9 mouse cellular contexts compared by ENCODE assay signal in genomic region chr15:80289436-80289835, GRCm38 (mm10). TPM values are rescaled to one million over a fixed set of nuclear protein-coding genes. Genes with fewer than 3 reads are reported as not detected.
DNase-seq lines count a peak whose midpoint lies in the region; TF ChIP-seq lines count a peak whose summit lies in the region.
"Had no signal": no experiment of that assay in that cellular context is flagged by ENCODE, and none has a peak within 500 bp of the region (broad histone marks: within the 10 kb centered on the region; RNA-seq: fewer than 3 reads in every experiment).

No protein-coding gene starts in this region.

- peak; percentile 74 to 85 for DNase-seq in CD8-positive naive resting alpha-beta T cell, adult 2 months (ENCODE audit: low read depth in 2 of 2, low spot score in 2 of 2)
- peak; percentile 61 to 89 for DNase-seq in adrenal gland, adult (ENCODE audit: inconsistent age in 2 of 2, low spot score in 1 of 2)
- peak; percentile 73 for DNase-seq in embryo, embryonic 10 days (ENCODE audit: low spot score)
- peak; percentile 30 for DNase-seq in heart, adult 8-10 months (ENCODE audit: low spot score)
- peak; percentile 77 for DNase-seq in layer of hippocampus, adult 11-12 months (ENCODE audit: low spot score)
- peak; percentile 58 for DNase-seq in lung, adult 2 months
- peak; percentile 23 for DNase-seq in retina, adult 2 months (ENCODE audit: low read depth, low spot score)
- peak; percentile 73 to 87 for DNase-seq in thymus, postnatal 10 days (ENCODE audit: low spot score in 2 of 2)

- no peak overlapping the region for H3K4me3 ChIP-seq in lung, adult 2 months (replicated peaks; ENCODE audit: extremely low read depth, low read depth, low read length)
- H3K4me3 ChIP-seq: limb, embryonic 12.5 days had no signal

- H3K4me1 ChIP-seq in lung, adult 2 months (ENCODE audit: control insufficient read depth, insufficient read depth, low read length), result no peaks in the 10 kb centered on the region

- peak; percentile 58 for TF ChIP-seq CTCF in lung, adult 2 months (IDR thresholded peaks at IDR 0.05; ENCODE audit: insufficient read depth, low read length)

- TF ChIP-seq POLR2A in lung, adult 2 months (IDR thresholded peaks at IDR 0.05; ENCODE audit: borderline replicate concordance, extremely low read depth, low read depth, low read length), result no peak

- 10% methylated on average over 10 of the region's 10 CpGs for WGBS in lung, adult 2 months

RNA-seq across cellular contexts. Expression of gene Cacna1i, which starts 2.4 kb away (rescaled TPM):
- total RNA-seq in heart, adult 8-10 months (2022), result under 1 TPM in 3 of 4 experiments, not detected in 1; 0.03 to 0.37 (median 0.14) TPM
- 0.80 and 1.2 TPM in 2 replicates for polyA plus RNA-seq in lung, adult 2 months (2012; rRNA removed)
- polyA plus RNA-seq: limb, embryonic 12.5 days had no signal

RNA-seq across cellular contexts. Expression of gene Rps19bp1, which starts 25.3 kb away (rescaled TPM):
- 10 to 100 TPM; 13.2 to 16.5 (median 14.6) TPM for total RNA-seq in heart, adult 8-10 months (2022)
- polyA plus RNA-seq in lung, adult 2 months (2012; rRNA removed), result 14.4 and 15.6 TPM in 2 replicates

RNA-seq across cellular contexts. Expression of gene Atf4, which starts 34.5 kb away (rescaled TPM):
- total RNA-seq in heart, adult 8-10 months (2022), result 10 to 100 TPM; 42.9 to 76.3 (median 65.9) TPM
- polyA plus RNA-seq in lung, adult 2 months (2012; rRNA removed), result 142 and 154 TPM in 2 replicates

RNA-seq across cellular contexts. Expression of gene AC140267.1, which starts 53.8 kb away (rescaled TPM):
- total RNA-seq in heart, adult 8-10 months (2022), result 10 to 100 TPM in 1 of 4 experiments, 1 to 10 TPM in 3; 5.6 to 11.9 (median 8.0) TPM
- not detected in 2 replicates for polyA plus RNA-seq in lung, adult 2 months (2012; rRNA removed)

RNA-seq across cellular contexts. Expression of gene Mief1, which starts 55.6 kb away (rescaled TPM):
- 10 to 100 TPM; 27.0 to 30.7 (median 28.7) TPM for total RNA-seq in heart, adult 8-10 months (2022)
- 10.7 and 14.6 TPM in 2 replicates for polyA plus RNA-seq in lung, adult 2 months (2012; rRNA removed)

Comparison
In these comparisons a context has a peak if more than half of its experiments do, and no peak if none do; other contexts are left out.
1. DNase-seq: peak in every context shown above with its lines; median percentile 80 in thymus, postnatal 10 days; 80 in CD8-positive naive resting alpha-beta T cell, adult 2 months; 77 in layer of hippocampus, adult 11-12 months; 75 in adrenal gland, adult; 73 in embryo, embryonic 10 days; 58 in lung, adult 2 months; 30 in heart, adult 8-10 months; 23 in retina, adult 2 months.